Mouse (Mus musculus): ENCODE measurements around the gene Pepd. TPM values are rescaled to one million over a fixed set of nuclear protein-coding genes. Genes with fewer than 3 reads are reported as not detected.

Gene Pepd
- polyA plus RNA-seq, 1 experiment, result 4.7 TPM

DNA sequence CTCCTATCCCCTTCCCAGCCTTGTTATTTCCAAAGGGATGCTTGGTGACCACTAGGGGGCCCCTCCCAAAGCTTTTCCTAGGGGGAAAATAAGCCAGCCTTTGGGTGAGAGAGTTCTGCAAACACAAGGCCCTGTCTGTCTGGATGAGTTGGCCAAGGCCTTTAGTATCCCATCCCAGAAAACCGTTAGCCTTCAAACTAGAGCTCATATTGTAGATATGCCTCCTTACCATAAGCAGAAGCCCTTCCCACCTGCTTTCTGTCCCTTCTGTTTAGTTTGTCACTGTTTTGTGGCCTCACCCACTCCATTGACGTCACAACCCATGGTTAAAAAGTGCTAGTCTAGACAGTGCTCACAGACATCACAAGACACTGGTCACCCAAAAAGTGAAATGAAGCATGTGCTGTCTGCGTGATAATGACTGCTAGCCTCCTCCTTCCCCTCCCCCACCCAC, 114.7 kb downstream of the Pepd start:
- no peak overlapping the region for H3K4me3 ChIP-seq (replicated peaks)
- no peaks in the 10 kb centered on the region for H3K9me3 ChIP-seq (ENCODE audit: control insufficient read depth, low read length)
- no peaks in the 10 kb centered on the region for H3K27me3 ChIP-seq (ENCODE audit: control insufficient read depth)
- peaks cover 46% of the 10 kb centered on the region for H3K36me3 ChIP-seq (ENCODE audit: control insufficient read depth)
- H3K4me1 ChIP-seq (ENCODE audit: control insufficient read depth), result peaks cover 8% of the 10 kb centered on the region
- TF ChIP-seq GATA1 (IDR thresholded peaks at IDR 0.05; ENCODE audit: low read length), result no peak
- no peak for TF ChIP-seq TAL1 (IDR thresholded peaks at IDR 0.05; ENCODE audit: low read length)

GRCm38 (mm10) chr7:35027801-35028420, 115.7 kb downstream of the Pepd start:
- no peaks in the 10 kb centered on the region for H3K9me3 ChIP-seq (ENCODE audit: control insufficient read depth, low read length)
- H3K36me3 ChIP-seq (ENCODE audit: control insufficient read depth), result peaks cover 49% of the 10 kb centered on the region
- H3K4me3 ChIP-seq (replicated peaks), result no peak overlapping the region
- TF ChIP-seq TAL1 (IDR thresholded peaks at IDR 0.05; ENCODE audit: low read length) (no peak), GATA1 (IDR thresholded peaks at IDR 0.05; ENCODE audit: low read length) (no peak)
- peaks cover 8% of the 10 kb centered on the region for H3K4me1 ChIP-seq (ENCODE audit: control insufficient read depth)
- H3K27me3 ChIP-seq (ENCODE audit: control insufficient read depth), result no peaks in the 10 kb centered on the region

GRCm38 (mm10) chr7:35028559-35028958, 116.4 kb downstream of the Pepd start:
- H3K4me1 ChIP-seq (ENCODE audit: control insufficient read depth), result peaks cover 8% of the 10 kb centered on the region
- H3K27me3 ChIP-seq (ENCODE audit: control insufficient read depth), result no peaks in the 10 kb centered on the region
- peaks cover 51% of the 10 kb centered on the region for H3K36me3 ChIP-seq (ENCODE audit: control insufficient read depth)
- TF ChIP-seq GATA1 (IDR thresholded peaks at IDR 0.05; ENCODE audit: low read length) (no peak), TAL1 (IDR thresholded peaks at IDR 0.05; ENCODE audit: low read length) (no peak)
- H3K9me3 ChIP-seq (ENCODE audit: control insufficient read depth, low read length), result no peaks in the 10 kb centered on the region
- H3K4me3 ChIP-seq (replicated peaks), result no peak overlapping the region

- no peak for TF ChIP-seq TAL1 (IDR thresholded peaks at IDR 0.05; ENCODE audit: low read length)
- no peak for TF ChIP-seq GATA1 (IDR thresholded peaks at IDR 0.05; ENCODE audit: low read length)
- Histone ChIP-seq H3K9me3 (ENCODE audit: control insufficient read depth, low read length) (no peaks in the 10 kb centered on the region), H3K36me3 (ENCODE audit: control insufficient read depth) (peaks cover 57% of the 10 kb centered on the region), H3K4me3 (replicated peaks) (no peak overlapping the region), H3K4me1 (ENCODE audit: control insufficient read depth) (peaks cover 8% of the 10 kb centered on the region), H3K27me3 (ENCODE audit: control insufficient read depth) (no peaks in the 10 kb centered on the region)
Observed at GRCm38 (mm10) chr7:35029228-35029627, 117.0 kb downstream of the Pepd start.

GRCm38 (mm10) chr7:35029648-35030047, 117.5 kb downstream of the Pepd start:
- Histone ChIP-seq H3K4me1 (ENCODE audit: control insufficient read depth) (peaks cover 8% of the 10 kb centered on the region), H3K4me3 (replicated peaks) (no peak overlapping the region), H3K36me3 (ENCODE audit: control insufficient read depth) (peaks cover 59% of the 10 kb centered on the region), H3K27me3 (ENCODE audit: control insufficient read depth) (no peaks in the 10 kb centered on the region), H3K9me3 (ENCODE audit: control insufficient read depth, low read length) (no peaks in the 10 kb centered on the region)
- TF ChIP-seq TAL1 (IDR thresholded peaks at IDR 0.05; ENCODE audit: low read length), result no peak
- TF ChIP-seq GATA1 (IDR thresholded peaks at IDR 0.05; ENCODE audit: low read length), result no peak

DNA sequence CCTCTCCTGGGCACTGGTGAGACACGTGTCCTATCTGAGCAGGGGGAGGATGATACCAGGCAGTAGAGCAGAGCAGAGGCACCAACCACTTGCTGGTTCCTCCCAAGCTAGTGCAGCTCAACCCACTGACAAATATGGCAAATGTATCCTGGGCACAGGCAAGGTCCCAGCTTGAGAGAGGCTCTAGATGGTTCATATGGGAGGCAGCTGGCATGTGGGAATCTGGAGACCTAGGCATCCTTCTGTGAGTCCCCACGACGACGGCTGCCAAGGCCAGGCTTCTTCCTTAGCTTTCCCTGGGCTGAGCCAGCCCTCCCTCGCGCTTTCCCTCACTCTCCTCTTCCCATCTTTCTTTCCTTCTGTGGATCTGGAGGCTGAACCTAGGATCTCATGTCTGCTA, 118.4 kb downstream of the Pepd start:
- Histone ChIP-seq H3K4me1 (ENCODE audit: control insufficient read depth) (peaks cover 16% of the 10 kb centered on the region), H3K27me3 (ENCODE audit: control insufficient read depth) (no peaks in the 10 kb centered on the region), H3K4me3 (replicated peaks) (no peak overlapping the region), H3K9me3 (ENCODE audit: control insufficient read depth, low read length) (no peaks in the 10 kb centered on the region), H3K36me3 (ENCODE audit: control insufficient read depth) (peaks cover 63% of the 10 kb centered on the region)
- TF ChIP-seq TAL1 (IDR thresholded peaks at IDR 0.05; ENCODE audit: low read length) (no peak), GATA1 (IDR thresholded peaks at IDR 0.05; ENCODE audit: low read length) (no peak)

- TF ChIP-seq GATA1 (IDR thresholded peaks at IDR 0.05; ENCODE audit: low read length) (no peak), TAL1 (IDR thresholded peaks at IDR 0.05; ENCODE audit: low read length) (no peak)
- Histone ChIP-seq H3K4me3 (replicated peaks) (no peak overlapping the region), H3K4me1 (ENCODE audit: control insufficient read depth) (peaks cover 17% of the 10 kb centered on the region), H3K9me3 (ENCODE audit: control insufficient read depth, low read length) (no peaks in the 10 kb centered on the region), H3K36me3 (ENCODE audit: control insufficient read depth) (peaks cover 85% of the 10 kb centered on the region), H3K27me3 (ENCODE audit: control insufficient read depth) (no peaks in the 10 kb centered on the region)
Observed at GRCm38 (mm10) chr7:35035141-35035553, 123.0 kb downstream of the Pepd start.

DNA sequence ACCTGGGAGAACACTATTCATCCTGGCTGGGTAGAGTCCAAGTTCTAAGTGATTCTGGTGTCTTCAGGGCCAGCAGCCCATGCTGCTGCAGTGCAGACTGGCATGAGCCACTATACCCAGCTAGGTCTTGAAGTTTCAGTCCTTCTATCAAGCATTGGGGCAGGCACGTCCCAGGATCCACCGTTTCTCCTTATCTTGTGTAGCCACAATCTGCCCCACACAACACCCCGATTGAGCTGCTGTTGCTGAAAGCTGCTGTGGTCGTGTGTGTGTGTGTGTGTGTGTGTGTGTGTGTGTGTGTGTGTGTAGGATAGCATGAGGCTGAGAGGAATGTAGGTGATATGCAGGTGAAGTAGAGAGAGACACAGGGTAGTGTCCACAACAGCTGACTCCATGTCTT, 123.4 kb downstream of the Pepd start:
- no peaks in the 10 kb centered on the region for H3K27me3 ChIP-seq (ENCODE audit: control insufficient read depth)
- TF ChIP-seq GATA1 (IDR thresholded peaks at IDR 0.05; ENCODE audit: low read length), result no peak
- no peak overlapping the region for H3K4me3 ChIP-seq (replicated peaks)
- H3K36me3 ChIP-seq (ENCODE audit: control insufficient read depth), result peaks cover 86% of the 10 kb centered on the region
- H3K4me1 ChIP-seq (ENCODE audit: control insufficient read depth), result peaks cover 17% of the 10 kb centered on the region
- no peaks in the 10 kb centered on the region for H3K9me3 ChIP-seq (ENCODE audit: control insufficient read depth, low read length)

DNA sequence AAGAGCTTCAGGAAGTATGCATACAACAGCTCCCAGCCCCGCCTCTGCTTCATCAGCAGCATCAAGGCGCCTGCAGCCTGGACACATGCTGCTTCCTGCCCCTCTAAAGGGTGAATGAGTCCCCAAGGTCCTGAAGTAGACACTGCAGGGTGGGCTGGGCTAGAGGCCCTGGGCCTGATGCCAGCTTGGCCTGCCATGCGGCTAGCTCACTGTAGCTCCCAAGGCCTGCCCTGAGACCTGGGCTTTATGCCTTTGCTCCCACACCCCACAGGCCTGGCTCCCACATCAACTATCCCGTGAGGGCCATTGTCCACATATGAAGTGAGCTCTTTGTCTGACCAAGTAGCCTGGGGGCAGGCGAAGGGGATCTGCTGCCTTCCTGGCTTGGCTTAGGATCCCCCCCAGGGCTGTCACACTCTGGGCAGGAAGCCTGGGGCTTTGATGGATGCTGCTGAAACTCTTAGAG, 124.1 kb downstream of the Pepd start:
- no peak for TF ChIP-seq TAL1 (IDR thresholded peaks at IDR 0.05; ENCODE audit: low read length)
- TF ChIP-seq GATA1 (IDR thresholded peaks at IDR 0.05; ENCODE audit: low read length), result no peak
- H3K4me3 ChIP-seq (replicated peaks), result no peak overlapping the region
- peaks cover 89% of the 10 kb centered on the region for H3K36me3 ChIP-seq (ENCODE audit: control insufficient read depth)
- no peaks in the 10 kb centered on the region for H3K27me3 ChIP-seq (ENCODE audit: control insufficient read depth)
- peaks cover 17% of the 10 kb centered on the region for H3K4me1 ChIP-seq (ENCODE audit: control insufficient read depth)
- no peaks in the 10 kb centered on the region for H3K9me3 ChIP-seq (ENCODE audit: control insufficient read depth, low read length)

- Histone ChIP-seq H3K36me3 (ENCODE audit: control insufficient read depth) (peaks cover 89% of the 10 kb centered on the region), H3K4me1 (ENCODE audit: control insufficient read depth) (peaks cover 17% of the 10 kb centered on the region), H3K27me3 (ENCODE audit: control insufficient read depth) (no peaks in the 10 kb centered on the region), H3K9me3 (ENCODE audit: control insufficient read depth, low read length) (no peaks in the 10 kb centered on the region), H3K4me3 (replicated peaks) (no peak overlapping the region)
- TF ChIP-seq GATA1 (IDR thresholded peaks at IDR 0.05; ENCODE audit: low read length), result no peak
- no peak for TF ChIP-seq TAL1 (IDR thresholded peaks at IDR 0.05; ENCODE audit: low read length)
Observed at GRCm38 (mm10) chr7:35037408-35037807, 125.2 kb downstream of the Pepd start.
